Mouse (Mus musculus): ENCODE results near the gene Cinp.

- TF ChIP-seq POLR2A (IDR thresholded peaks at IDR 0.05; ENCODE audit: control insufficient read depth in 1 of 2, insufficient read depth in 1 of 2, low read depth in 1 of 2, low read length in 2 of 2, poor library complexity in 1 of 2) (no peak), CTCF (IDR thresholded peaks at IDR 0.05 in 2 of 3, conservative IDR thresholded peaks at IDR 0.05 in 1 of 3; ENCODE audit: control insufficient read depth in 1 of 3, insufficient read depth in 1 of 3, low read depth in 2 of 3, low read length in 3 of 3, poor library complexity in 1 of 3, severe bottlenecking in 1 of 3) (no peak)
These were observed 28.7 kb downstream of the Cinp start for GRCm38 (mm10) chr12:110860293-110860692.
